Mouse (Mus musculus) liver, embryonic 14.5 days (tissue): ENCODE results near the gene Rps6.
A peak's percentile ranks its signal among the peaks of the same experiment; 100 is the strongest.

ENCODE experiments used
- CTCF ChIP-seq: IDR thresholded peaks from 2 replicates; pipeline ENCODE4 v1.5.1; 2016; ENCODE audit warnings: antibody characterized with exemption, low read depth, control low read depth
- EP300 ChIP-seq: IDR thresholded peaks from 2 replicates; pipeline ENCODE4 v1.6.1; 2016; ENCODE audit warnings: antibody characterized with exemption, low read depth

- peak; percentile 73 for TF ChIP-seq CTCF
- no peak for TF ChIP-seq EP300
These were observed 34.0 kb downstream of the Rps6 start for GRCm38 (mm10) chr4:86823169-86823568.
